Mouse (Mus musculus): ENCODE measurements around the gene C130074G19Rik.

C130074G19Rik gene

GRCm38 (mm10) chr1:184882281-184883268 is at the start of gene C130074G19Rik:
Gene C130074G19Rik, minus strand, starts transcription at chr1:184883218.
- DNase-seq (ENCODE audit: extremely low read depth, low read depth) = no peak

DNA sequence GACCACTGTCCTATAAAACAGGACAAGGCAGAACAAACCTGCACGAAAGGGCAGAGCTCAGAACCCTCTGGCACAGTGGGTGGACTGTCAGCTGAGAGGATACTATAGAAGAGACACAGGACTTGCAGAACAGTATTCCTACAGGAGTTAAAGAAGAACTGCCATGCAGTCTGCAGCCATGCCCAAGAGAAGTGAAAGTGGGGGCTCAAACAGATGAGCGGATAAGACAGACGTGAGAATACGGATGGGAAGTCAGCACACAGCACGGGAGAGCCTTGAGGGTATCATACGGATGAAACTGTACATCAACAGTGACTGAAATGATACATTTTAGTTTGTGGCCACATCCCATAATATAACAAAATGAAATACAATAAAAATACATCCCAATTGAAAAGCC is 48.1 kb upstream of the C130074G19Rik start:
- no peak for DNase-seq (ENCODE audit: extremely low read depth, low read depth)

DNA sequence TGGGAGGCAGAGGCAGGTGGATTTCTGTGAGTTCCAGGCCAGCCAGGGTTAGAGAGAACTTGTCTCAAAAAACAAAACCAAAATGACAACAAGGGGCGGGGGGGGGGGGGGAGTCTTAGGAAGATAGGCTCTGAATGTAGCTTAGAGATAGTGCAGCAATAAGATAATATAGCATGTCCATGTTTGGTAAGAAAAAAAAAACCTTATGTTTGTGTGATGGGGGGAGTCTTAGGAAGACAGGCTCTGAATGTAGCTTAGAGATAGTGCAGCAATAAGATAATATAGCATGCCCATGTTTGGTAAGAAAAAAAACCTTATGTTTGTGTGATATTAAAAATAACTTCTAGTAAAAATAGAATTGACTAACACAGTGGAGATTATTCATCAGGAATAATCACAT is 45.4 kb upstream of the C130074G19Rik start:
- DNase-seq (ENCODE audit: extremely low read depth, low read depth) = peak; percentile 43

DNA sequence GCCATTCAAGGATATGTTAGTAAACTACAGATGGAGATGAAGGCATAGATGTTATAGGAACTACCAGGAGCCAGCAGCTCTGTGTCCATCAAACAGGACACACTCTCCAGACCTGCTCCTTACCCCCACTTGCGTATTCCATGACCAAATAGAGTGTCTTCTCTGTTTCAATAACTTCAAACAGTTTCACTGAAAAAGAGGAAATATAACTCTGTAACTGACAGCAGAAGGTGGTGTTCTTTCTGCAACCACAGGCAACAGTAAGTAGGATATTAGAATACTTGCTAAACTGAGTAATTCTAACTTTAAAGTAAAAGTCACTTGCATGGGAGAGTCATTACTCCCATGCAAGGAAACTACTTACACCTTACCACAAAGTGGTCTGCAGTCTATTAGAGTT is 44.9 kb upstream of the C130074G19Rik start:
- DNase-seq (ENCODE audit: extremely low read depth, low read depth) = peak; percentile 50

- no peak for DNase-seq (ENCODE audit: extremely low read depth, low read depth)
These were observed 39.8 kb upstream of the C130074G19Rik start for GRCm38 (mm10) chr1:184922824-184923223.

DNA sequence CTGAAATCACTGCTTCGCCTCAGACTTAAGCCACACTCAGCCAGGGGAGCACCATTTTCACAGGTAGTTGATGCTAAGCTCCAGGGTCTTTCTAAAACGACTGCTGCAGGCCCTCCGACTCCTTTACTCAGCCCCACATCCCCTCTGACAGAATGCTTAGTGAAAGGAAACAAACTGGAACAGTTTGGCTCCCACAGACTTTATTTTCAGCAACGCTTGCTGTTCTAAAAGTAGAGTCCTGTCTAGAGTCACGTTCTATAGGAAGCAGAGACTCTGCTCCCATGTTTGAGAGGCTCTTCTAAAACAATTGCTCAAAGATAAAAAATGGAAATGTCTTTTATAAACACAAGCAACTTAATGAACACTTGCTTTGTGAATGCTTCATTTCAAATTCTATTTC is 37.0 kb upstream of the C130074G19Rik start:
- no peak for DNase-seq (ENCODE audit: extremely low read depth, low read depth)

- DNase-seq (ENCODE audit: extremely low read depth, low read depth) = no peak
These were observed 35.3 kb upstream of the C130074G19Rik start for GRCm38 (mm10) chr1:184918227-184918888.

DNA sequence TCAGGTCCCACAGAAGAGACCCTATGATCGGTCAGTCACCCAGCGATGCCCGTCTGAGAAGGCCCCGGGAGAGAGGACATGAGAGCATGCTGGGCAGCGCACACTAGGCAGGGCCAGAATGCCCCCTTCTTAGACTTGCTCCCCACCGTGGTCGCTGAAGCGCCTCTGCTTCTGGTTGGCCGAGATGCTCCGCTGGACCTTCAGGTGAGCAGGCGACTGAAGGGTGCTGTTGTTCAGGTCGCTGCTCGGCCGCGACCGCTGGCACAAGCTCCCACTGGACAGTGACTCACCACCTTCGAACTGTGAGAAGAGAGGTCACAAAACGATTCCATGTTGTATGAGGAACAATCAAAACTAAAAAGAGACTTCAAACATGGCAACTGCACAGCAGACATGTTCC is 29.3 kb upstream of the C130074G19Rik start:
- no peak for DNase-seq (ENCODE audit: extremely low read depth, low read depth)

DNA sequence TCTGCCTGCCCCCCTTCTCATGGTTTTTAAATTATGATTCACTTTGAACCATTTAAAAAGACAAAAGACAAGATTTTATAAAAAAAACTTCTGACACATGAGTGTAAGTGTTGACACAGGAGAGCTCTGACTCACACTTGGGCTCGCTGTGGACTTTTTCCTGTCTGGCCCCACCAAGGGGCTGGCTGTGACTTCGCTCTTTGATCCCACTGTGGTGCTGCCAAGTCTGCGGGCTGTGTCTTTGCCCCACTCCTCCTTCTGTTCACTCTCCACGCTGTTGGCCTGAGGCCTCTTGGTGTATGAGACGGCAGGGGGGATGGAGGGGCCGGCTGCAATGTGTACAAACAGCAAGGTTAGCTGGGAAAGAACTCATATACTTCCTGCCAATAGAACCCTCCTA is 28.8 kb upstream of the C130074G19Rik start:
- no peak for DNase-seq (ENCODE audit: extremely low read depth, low read depth)

GRCm38 (mm10) chr1:184908558-184908957 is 25.5 kb upstream of the C130074G19Rik start:
- DNase-seq (ENCODE audit: extremely low read depth, low read depth) = no peak

GRCm38 (mm10) chr1:184905904-184906745 is 23.1 kb upstream of the C130074G19Rik start:
- no peak for DNase-seq (ENCODE audit: extremely low read depth, low read depth)

- DNase-seq (ENCODE audit: extremely low read depth, low read depth) = no peak
These were observed 22.4 kb upstream of the C130074G19Rik start for GRCm38 (mm10) chr1:184905371-184905770.

DNA sequence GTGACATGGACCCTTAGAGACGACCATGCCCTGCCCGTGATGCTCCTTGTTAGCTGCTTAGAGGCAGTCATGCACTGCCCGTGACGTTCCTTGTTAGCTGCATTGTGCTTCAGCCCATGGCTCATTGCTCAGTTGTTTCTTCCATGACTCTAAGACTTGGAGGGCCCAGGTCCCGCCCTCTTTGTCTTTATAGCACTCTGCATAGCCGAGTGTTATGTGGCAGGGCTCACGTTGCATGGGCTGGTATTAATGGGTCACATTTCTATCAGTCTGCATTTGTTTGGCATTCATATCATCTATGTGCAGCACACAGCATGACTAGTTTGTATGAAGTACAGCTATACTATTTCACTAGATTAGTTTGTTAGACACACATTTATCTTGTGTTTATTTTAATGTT is 20.7 kb upstream of the C130074G19Rik start:
- DNase-seq (ENCODE audit: extremely low read depth, low read depth) = no peak

GRCm38 (mm10) chr1:184902886-184903285 is 19.9 kb upstream of the C130074G19Rik start:
- no peak for DNase-seq (ENCODE audit: extremely low read depth, low read depth)

- no peak for DNase-seq (ENCODE audit: extremely low read depth, low read depth)
These were observed 14.3 kb upstream of the C130074G19Rik start for GRCm38 (mm10) chr1:184897350-184897749.

DNA sequence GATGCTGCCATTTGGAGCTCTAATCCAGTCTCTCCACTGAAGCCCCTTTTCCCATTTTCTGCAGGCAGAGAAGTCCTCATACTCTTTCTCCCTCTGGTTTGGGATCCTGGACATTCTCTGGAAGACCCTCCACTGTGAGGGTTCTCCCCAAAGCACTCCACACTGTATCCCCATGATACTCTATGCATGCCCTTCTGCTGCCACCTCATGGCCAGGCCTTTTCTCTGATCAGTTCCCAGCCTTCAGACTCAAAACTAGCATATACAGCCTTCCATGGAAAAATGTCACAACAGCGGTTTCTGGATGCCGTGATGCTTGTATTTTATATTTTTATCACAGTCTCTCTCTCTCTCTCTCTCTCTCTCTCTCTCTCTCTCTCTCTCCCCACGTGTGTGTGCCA is 9.0 kb upstream of the C130074G19Rik start:
- DNase-seq (ENCODE audit: extremely low read depth, low read depth) = no peak

GRCm38 (mm10) chr1:184889454-184889853 is 6.4 kb upstream of the C130074G19Rik start:
- no peak for DNase-seq (ENCODE audit: extremely low read depth, low read depth)

- DNase-seq (ENCODE audit: extremely low read depth, low read depth) = no peak
These were observed 3.1 kb upstream of the C130074G19Rik start for GRCm38 (mm10) chr1:184886160-184886559.

DNA sequence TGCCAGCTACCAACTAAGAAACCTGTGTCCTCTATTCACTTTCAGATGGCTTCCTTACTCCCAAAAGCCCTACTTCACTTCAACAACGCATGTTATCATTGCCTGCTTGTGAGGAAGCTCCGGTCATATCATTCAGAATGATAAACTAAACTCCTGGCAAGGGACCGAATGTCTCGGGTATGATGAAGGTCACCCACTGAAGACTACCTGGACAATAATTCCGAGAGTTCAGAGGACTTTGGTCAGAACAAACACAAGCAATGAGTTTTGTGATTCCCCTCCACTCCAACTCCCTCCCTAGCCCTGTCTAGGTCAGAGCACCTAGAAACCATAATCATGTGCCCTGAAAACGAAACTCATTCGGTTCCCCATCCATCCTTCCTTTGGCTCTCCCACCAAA is 1.2 kb downstream of the C130074G19Rik start:
- no peak for DNase-seq (ENCODE audit: extremely low read depth, low read depth)

DNA sequence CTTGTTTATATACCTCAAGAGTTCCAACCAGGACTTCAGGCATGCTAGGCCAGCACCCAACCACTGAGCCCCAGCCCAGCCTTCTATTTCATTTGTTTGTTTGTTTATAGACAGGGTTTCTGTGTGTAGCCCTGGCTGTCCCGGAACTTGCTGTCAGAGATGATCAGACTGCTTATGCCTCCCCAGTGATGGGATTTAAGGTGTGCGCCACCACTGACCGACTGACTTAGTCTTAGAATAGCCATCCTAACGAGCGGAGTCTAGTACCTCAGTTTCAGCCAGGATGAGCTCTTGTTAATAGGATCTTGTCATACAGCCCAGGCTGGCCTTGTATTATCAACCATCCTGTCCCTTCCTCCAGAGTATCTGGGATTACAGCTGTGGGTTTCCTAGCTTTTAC is 1.8 kb downstream of the C130074G19Rik start:
- DNase-seq (ENCODE audit: extremely low read depth, low read depth) = no peak

DNA sequence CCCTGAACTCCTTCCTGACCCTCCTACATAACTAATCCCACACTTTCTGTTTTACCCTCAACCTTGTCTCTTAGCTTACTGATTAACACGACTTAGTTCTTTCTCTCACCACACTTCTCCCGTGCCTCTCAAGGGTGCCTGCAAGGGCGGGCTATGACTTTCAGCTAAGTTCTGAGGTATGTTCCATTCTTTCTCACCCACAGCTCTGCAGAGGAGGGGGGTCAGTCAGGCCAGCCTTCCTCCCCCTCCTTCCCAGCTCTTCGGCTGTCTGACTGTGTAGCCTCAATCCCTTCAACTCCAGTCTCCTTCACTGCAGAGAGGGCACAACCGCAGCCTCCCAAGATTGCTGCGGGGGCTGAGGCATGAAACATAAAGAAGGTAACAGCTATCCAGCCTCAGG is 4.2 kb downstream of the C130074G19Rik start:
- DNase-seq (ENCODE audit: extremely low read depth, low read depth) = no peak

GRCm38 (mm10) chr1:184877306-184877705 is 5.7 kb downstream of the C130074G19Rik start:
- no peak for DNase-seq (ENCODE audit: extremely low read depth, low read depth)

Data from MEL-GATA-1-ER (cell line).